Mouse (Mus musculus) testis, adult 2 months (tissue): Measurements from ENCODE around the gene B3galt5.

Experiments used
- CTCF ChIP-seq: fragments of 200-500 bp; IDR thresholded peaks from 2 replicates; pipeline ENCODE4 v1.5.1; 2012; ENCODE audit warnings: low read depth, mild to moderate bottlenecking, inconsistent platforms, low read length, moderate library complexity; ENCODE audit not compliant: control insufficient read depth, insufficient read depth, insufficient replicate concordance
- POLR2A ChIP-seq: fragments of 200-500 bp; IDR thresholded peaks from 2 replicates; pipeline ENCODE4 v1.6.1; 2012; ENCODE audit warnings: low read depth, mild to moderate bottlenecking, inconsistent platforms, low read length, moderate library complexity; ENCODE audit not compliant: control insufficient read depth

DNA sequence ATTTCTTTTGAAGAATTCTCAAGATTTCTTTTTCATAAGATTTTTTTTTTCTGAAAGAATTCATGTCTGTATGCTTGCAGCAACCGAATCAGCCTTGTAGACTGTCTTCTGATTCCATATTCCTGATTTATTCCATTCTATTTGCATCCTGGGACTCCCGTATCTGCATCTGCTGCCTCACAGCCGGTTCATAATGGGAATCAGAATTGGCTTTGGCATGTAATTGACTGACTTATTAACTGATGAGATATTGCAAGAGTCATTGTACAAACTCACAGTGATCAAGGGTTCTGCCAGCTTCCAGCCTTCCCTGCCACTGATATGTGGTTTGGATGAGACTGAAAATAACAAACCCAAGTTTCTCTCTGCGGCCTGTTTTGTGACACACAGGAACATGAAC lies 67.8 kb downstream of the B3galt5 start:
- no peak for TF ChIP-seq CTCF
- TF ChIP-seq POLR2A, result no peak
